Mouse (Mus musculus) neural tube, embryonic 12.5 days (tissue): Measurements from ENCODE around the gene Sufu. TPM values are rescaled to one million over a fixed set of nuclear protein-coding genes. Genes with fewer than 3 reads are reported as not detected.

ENCODE experiments used
- ATAC-seq: fragments of 200-750 bp; cut with Nextera tagmentation; 2 replicates; pipeline ENCODE4 v1.8.0; 2017; ENCODE audit warnings: low read depth, mild to moderate bottlenecking, moderate TSS enrichment, moderate library complexity; ENCODE audit not compliant: low FRiP score
- H3K27ac ChIP-seq: fragments of 300-500 bp; sonication (generic); 2 replicates; pipeline ENCODE4 v1.5.1; 2016
- H3K27me3 ChIP-seq: fragments of 300-500 bp; sonication (generic); replicated peaks from 2 replicates; pipeline ENCODE4 v1.6.1; 2016; ENCODE audit warnings: mild to moderate bottlenecking
- H3K36me3 ChIP-seq: fragments of 300-500 bp; sonication (generic); 2 replicates; pipeline ENCODE4 v1.6.1; 2016; ENCODE audit warnings: mild to moderate bottlenecking
- H3K4me1 ChIP-seq: fragments of 300-500 bp; sonication (generic); 2 replicates; pipeline ENCODE4 v1.6.1; 2016
- H3K4me2 ChIP-seq: fragments of 300-500 bp; sonication (generic); replicated peaks from 2 replicates; pipeline ENCODE4 v1.6.1; 2016; ENCODE audit warnings: mild to moderate bottlenecking
- H3K4me3 ChIP-seq: fragments of 300-500 bp; sonication (generic); 2 replicates; pipeline ENCODE4 v1.5.1; 2016
- H3K9ac ChIP-seq: fragments of 300-500 bp; sonication (generic); 2 replicates; pipeline ENCODE4 v1.6.1; 2016; ENCODE audit warnings: mild to moderate bottlenecking
- H3K9me3 ChIP-seq: fragments of 300-500 bp; sonication (generic); 2 replicates; pipeline ENCODE4 v1.6.1; 2016; ENCODE audit warnings: mild to moderate bottlenecking
- WGBS: fragments of 180-500 bp; shearing (Covaris S2); methylation state at CpG from one replicate; pipeline ENCODE4 v1.1.7; 2016; 5-methylcytosine and 5-hydroxymethylcytosine counted together
- polyA plus RNA-seq: library from polyadenylated mRNA; unstranded; fragments of >200 nt; fragmentation: Nextera tagmentation; extraction: Ambion mirVana; gene quantifications from 2 replicates; pipeline ENCODE4 v1.2.1, GENCODE M21; 2016

Sufu gene
- polyA plus RNA-seq, 1 experiment from 2014 or later, result 36.3 TPM

DNA sequence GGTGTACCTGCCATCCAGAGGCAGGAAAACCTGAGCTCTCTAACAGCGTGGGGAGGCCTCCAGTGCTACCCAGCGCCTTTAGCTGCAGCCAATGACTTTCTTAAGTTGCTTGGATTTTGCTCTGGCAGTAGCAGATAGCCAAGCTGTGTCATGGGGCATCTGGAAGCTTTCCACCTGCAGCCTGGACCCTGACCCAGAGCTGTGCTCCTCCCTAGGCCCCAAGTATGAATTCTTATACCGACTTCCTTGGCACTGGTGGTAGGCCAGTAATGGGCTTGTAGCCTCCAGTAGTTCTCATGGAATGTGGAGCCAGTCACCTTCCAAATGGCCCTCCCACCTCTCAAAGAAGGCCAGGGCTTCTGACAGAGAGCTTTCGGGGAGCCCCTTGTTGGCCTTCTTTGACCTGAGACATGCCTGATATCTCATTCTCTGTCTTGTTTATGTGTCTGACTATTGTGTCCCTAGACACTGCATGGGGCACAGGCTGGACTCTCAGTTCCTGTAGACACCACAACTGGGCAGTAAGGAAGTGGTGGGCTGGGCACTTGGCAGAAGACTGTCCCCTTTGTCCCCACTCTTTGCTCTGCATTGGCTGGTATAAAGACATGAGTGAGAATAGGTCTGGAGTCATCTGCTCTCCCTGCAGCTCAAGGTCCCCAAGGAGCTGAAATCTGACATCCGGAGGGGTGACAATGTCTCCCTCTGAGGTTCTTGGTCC lies 59.5 kb downstream of the Sufu start:
- 94% methylated on average over 5 of the region's 5 CpGs for WGBS
- no peak overlapping the region for H3K4me3 ChIP-seq
- H3K4me2 ChIP-seq, result no peak overlapping the region
- no peak overlapping the region for H3K9ac ChIP-seq
- no peak for ATAC-seq
- no peak overlapping the region for H3K27ac ChIP-seq
- H3K9me3 ChIP-seq, result no peaks in the 10 kb centered on the region
- no peaks in the 10 kb centered on the region for H3K27me3 ChIP-seq
- H3K4me1 ChIP-seq, result peaks cover 15% of the 10 kb centered on the region
- peaks cover 68% of the 10 kb centered on the region for H3K36me3 ChIP-seq

DNA sequence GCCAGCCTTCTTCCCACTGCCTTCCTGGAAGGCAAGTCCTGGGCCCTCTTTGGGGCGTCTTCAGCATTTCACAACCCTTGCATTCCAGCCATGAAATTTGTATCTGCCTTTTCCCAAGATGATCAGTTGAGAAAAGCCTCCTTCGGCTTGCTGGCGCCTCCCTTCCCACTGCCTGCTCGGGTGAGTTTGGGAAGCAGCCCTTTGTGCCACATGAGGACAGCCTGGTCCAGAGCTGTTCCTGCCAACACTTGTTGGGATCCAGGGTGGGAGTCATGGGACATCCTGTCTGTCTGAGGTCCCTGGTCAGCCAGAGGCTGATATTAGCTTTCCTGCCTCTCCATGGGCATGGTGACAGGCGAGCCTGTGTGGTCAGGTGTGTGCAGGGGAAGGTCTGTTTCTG lies 61.1 kb downstream of the Sufu start:
- H3K4me3 ChIP-seq, result no peak overlapping the region
- ATAC-seq, result no peak
- H3K27ac ChIP-seq, result no peak overlapping the region
- peaks cover 2% of the 10 kb centered on the region; the same call in 1 of the 2 replicates for H3K4me1 ChIP-seq
- H3K4me2 ChIP-seq, result no peak overlapping the region
- H3K36me3 ChIP-seq, result peaks cover 70% of the 10 kb centered on the region
- no peaks in the 10 kb centered on the region for H3K9me3 ChIP-seq
- H3K9ac ChIP-seq, result no peak overlapping the region
- no peaks in the 10 kb centered on the region for H3K27me3 ChIP-seq
- WGBS, result 92% methylated on average over 5 of the region's 5 CpGs

DNA sequence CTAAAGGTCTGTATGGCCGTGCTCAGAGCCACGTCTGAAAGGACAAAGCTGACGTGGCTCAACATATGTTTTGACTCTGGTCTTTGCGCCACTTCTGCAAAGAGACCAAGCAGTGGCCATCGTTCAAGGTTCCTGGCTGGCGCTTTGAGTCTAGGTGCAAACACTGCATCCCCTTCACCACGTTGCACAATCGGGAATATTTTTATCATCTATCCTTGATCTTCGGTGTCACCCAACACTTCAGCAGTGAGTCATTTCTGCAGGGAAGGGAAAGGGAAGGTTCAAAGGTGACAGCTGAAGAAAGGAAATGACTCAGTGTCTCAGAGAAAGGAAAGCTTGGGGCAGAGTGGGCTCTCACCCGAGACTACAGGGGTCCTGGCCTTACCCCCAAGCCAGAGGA lies 62.6 kb downstream of the Sufu start:
- no peaks in the 10 kb centered on the region for H3K9me3 ChIP-seq
- ATAC-seq, result no peak
- H3K27ac ChIP-seq, result no peak overlapping the region; the same call in 1 of the 2 replicates
- H3K9ac ChIP-seq, result no peak overlapping the region
- whole genome bisulfite sequencing, result 92% methylated on average over 10 of the region's 10 CpGs
- no peak overlapping the region for H3K4me3 ChIP-seq
- H3K27me3 ChIP-seq, result no peaks in the 10 kb centered on the region
- H3K4me1 ChIP-seq, result no peaks in the 10 kb centered on the region
- peaks cover 65% of the 10 kb centered on the region for H3K36me3 ChIP-seq
- no peak overlapping the region for H3K4me2 ChIP-seq

DNA sequence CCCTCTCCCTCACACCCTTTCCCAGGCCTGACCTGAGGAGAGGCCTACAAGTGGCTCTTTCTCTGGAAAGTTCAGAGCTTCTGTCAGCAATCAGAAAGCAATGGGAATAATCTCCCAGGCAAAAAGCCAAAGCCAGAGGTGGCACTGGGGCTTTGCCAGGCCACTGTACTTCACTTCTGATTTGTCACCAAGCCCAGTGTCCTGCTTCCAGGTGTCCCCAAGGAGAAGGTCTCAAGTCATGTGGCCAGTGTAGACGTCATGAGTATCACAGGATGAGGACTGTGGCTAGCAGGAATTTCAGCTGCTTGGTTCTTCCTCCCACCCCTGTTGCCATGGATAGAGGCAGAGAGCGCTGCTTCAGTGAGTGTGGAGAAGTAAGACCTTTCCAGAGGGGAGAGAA lies 63.2 kb downstream of the Sufu start:
- 90% methylated on average over 2 of the region's 2 CpGs for WGBS
- H3K27ac ChIP-seq, result no peak overlapping the region
- peaks cover 59% of the 10 kb centered on the region for H3K36me3 ChIP-seq
- no peaks in the 10 kb centered on the region for H3K9me3 ChIP-seq
- H3K4me1 ChIP-seq, result no peaks in the 10 kb centered on the region; the same call in 1 of the 2 replicates
- no peak overlapping the region for H3K4me3 ChIP-seq
- H3K9ac ChIP-seq, result no peak overlapping the region
- no peaks in the 10 kb centered on the region for H3K27me3 ChIP-seq
- ATAC-seq, result no peak
- H3K4me2 ChIP-seq, result no peak overlapping the region

DNA sequence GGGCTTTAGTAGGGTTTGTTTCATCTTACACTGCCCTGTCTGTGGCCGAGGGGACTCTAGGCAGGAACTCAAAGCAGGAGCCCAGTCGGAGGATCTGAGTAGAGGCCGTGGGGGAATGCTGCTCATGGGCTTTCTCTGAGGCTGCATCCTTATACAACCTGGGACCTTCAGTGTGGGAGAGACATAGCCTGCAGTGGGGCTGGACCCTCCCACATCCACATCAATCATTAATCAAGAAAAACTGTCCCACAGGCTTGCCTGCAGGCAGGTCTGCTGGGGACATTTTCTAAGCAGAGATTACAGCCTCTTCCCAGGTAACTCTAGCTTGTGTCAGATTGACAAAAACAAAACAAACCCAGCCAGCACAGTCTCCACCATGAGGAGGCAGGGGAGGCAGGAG lies 65.9 kb downstream of the Sufu start:
- 92% methylated on average over 3 of the region's 3 CpGs for WGBS
- Histone ChIP-seq H3K36me3 (peaks cover 47% of the 10 kb centered on the region), H3K4me1 (no peaks in the 10 kb centered on the region; the same call in 1 of the 2 replicates), H3K4me3 (no peak overlapping the region), H3K4me2 (no peak overlapping the region), H3K9ac (no peak overlapping the region), H3K9me3 (no peaks in the 10 kb centered on the region), H3K27ac (no peak overlapping the region), H3K27me3 (no peaks in the 10 kb centered on the region)
- ATAC-seq, result no peak

DNA sequence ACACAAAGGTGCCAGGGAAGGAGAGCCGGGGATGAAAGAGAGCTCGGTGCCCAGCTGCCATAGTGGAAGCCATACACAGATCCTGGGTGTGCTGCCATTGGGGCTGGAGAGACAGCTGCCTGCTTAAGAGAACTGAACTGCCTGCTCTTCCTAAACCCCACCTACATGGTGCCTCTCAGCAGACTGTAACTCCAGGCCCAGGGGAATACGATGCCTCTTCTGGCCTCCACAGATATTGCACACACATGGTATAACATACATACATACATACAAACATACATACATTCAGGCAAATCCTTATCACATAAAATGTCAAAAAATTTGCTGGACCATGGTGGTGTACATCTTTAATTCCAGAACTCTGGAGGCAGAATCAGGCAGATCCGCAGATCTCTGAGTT lies 66.8 kb downstream of the Sufu start:
- Histone ChIP-seq H3K36me3 (peaks cover 45% of the 10 kb centered on the region), H3K4me3 (no peak overlapping the region), H3K27me3 (no peaks in the 10 kb centered on the region), H3K9me3 (no peaks in the 10 kb centered on the region), H3K9ac (no peak overlapping the region), H3K4me2 (no peak overlapping the region), H3K27ac (no peak overlapping the region), H3K4me1 (no peaks in the 10 kb centered on the region; the same call in 1 of the 2 replicates)
- WGBS, result 99% methylated on average over 4 of the region's 4 CpGs
- ATAC-seq, result no peak

DNA sequence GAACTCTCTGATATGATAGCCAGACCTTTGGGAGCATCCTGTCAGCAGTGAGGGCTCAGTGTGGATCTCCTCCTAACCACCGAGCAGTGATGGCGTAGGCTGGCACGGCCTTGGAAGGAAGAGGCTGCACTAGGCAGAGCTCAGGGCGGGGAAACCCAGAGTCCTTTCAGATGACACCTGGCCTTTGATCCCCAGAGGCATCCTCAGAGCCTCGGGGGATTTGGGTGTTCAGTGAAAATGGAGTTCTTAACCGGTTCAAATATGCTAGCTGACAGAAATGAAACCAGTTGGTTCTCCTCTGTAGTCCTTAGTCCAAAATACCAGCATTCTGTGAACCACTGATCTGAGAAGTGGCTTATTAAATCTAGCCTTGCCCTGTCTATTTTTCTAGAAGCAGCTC lies 69.5 kb downstream of the Sufu start:
- 85% methylated on average over 6 of the region's 6 CpGs for WGBS
- Histone ChIP-seq H3K9me3 (no peaks in the 10 kb centered on the region), H3K27ac (no peak overlapping the region), H3K4me1 (peaks cover 17% of the 10 kb centered on the region), H3K4me3 (no peak overlapping the region), H3K36me3 (peaks cover 20% of the 10 kb centered on the region), H3K27me3 (no peaks in the 10 kb centered on the region), H3K4me2 (no peak overlapping the region), H3K9ac (no peak overlapping the region)
- ATAC-seq, result no peak

DNA sequence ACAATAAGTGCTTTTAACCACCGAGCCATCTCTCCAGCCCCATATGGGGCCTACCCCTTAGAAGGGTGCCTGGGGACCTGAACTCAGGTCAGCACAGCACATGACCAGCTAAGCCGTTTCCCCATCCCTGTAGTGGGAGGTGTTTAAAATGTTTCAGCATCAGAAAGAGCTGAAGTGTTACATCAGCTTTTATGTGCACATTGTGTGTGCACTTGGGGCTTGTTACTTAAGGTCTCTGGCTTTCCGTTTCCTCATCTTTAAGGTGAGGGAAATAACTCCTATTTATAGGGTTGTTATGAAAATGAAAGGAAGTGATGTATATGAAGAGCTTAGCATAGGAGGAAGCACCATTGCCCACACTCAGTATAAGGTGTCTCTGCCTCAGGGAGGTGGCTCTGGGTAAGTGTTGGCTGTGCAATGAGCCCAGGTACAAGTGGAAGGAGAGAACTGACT lies 70.4 kb downstream of the Sufu start:
- H3K27ac ChIP-seq, result no peak overlapping the region
- no peaks in the 10 kb centered on the region for H3K27me3 ChIP-seq
- no peak overlapping the region; the same call in 1 of the 2 replicates for H3K9ac ChIP-seq
- no peaks in the 10 kb centered on the region for H3K9me3 ChIP-seq
- H3K4me1 ChIP-seq, result peaks cover 26% of the 10 kb centered on the region
- ATAC-seq, result no peak
- H3K36me3 ChIP-seq, result peaks cover 19% of the 10 kb centered on the region
- H3K4me3 ChIP-seq, result no peak overlapping the region
- 59% methylated on average over 3 of the region's 3 CpGs for WGBS
- no peak overlapping the region for H3K4me2 ChIP-seq

DNA sequence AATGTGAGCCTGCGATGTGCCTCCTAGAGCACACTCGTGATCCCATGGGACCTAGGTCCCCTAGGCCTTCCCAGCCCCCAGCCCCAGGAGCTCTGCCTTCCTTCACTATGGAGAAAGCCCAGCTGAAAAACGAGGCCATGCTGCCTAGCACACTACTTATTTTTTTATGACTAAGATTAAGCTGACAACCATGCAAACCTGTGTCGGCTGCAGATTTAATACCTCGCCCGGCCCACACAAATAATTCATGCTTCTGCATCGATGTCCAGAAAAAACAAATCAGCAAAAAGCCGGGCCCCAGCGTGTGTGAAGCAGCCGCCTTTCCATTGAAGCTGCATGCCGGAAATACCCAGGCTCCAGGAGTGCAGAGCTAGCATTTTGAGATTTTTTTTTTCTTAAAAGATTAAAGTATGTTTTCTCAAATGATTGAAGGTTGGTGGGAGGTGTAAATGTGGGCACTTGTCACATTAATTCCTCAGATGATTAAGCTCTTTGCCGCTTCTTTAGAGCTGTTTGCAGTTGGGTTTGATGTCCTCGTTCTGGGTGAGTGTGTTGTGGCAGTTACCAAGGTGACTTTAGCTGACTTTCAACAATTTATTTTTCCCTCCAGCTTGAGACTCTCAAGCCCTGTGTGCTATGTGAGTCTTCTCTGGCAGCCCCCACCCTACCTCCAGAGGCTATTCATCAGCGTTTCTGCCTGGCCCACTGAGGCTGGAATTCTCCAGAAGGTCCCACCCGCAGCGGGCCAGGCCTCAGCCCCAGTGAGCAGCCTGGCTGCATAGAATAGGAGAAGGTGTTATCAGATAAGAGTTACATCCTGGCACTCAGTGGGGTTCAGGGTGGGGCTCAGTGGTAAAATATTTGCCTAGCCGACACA lies 73.9 kb downstream of the Sufu start:
- peak; percentile 68 for ATAC-seq
- Histone ChIP-seq H3K36me3 (peaks cover 29% of the 10 kb centered on the region), H3K9ac (no peak overlapping the region), H3K27me3 (no peaks in the 10 kb centered on the region), H3K4me1 (peaks cover 27% of the 10 kb centered on the region), H3K4me2 (0 out of 2 replicates have a peak overlapping the region, but pooled peaks have one; percentile 12), H3K9me3 (no peaks in the 10 kb centered on the region), H3K27ac (peak overlapping the region; percentile 67), H3K4me3 (no peak overlapping the region)
- WGBS, result 22% methylated on average over 17 of the region's 17 CpGs

DNA sequence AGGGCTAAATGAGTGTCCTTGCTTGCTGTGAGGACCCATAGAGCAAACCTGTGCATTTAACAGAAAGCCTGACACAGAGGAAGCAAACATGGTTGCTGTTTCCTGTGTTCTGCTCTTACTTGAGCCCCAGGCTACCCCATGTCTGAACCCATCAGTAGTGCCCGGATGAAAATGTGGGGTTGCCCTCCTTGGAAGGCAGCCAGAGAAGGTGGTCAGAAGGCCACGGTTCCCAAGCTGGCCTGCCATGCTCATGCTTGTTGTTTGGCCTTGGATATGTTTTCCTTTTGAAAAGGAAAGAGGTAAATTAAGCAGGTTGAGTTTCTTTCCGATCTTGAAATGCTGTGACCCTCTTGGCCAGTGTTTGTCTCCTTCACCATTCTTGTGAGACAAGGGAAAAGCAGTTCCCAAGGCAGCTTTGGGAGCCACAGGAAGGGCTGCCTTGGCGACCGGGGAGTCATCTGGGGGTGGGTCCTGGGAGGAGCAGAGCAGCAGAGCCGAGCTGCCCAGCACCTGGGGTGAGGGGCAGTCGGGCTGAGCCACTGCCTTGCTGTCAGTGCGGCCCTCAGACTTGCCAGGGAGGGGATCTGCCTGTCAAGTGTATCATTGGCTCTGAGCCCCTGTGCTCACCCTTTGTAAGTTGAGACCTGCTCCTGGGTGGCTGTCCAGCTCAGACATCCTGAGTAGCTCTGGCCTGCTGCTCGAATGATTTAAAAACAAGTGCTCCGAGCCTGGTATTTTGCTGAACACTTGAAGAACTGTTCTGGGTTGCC lies 74.8 kb downstream of the Sufu start:
- Histone ChIP-seq H3K9me3 (no peaks in the 10 kb centered on the region), H3K4me1 (peaks cover 27% of the 10 kb centered on the region)
- WGBS, result 18% methylated on average over 10 of the region's 10 CpGs

DNA sequence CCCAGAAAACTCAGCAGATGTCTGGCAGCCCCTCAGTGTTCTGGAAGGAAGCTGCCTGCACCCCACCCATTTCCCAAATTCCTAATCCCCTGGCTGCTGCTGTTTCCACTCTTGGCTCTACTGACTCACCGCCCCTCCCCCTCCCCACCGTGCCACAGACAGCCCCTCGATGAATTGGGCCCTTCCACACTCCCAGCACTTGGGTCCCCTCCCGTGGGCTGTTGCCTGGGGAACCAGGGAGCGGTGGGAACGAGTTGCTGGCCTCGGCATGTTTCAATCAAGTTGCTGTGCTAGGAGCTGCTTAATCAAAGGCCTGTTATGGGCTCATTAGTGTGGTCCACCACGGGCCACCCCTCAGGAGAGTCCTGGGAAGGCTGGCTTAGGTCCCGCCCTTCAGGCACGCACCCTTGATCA lies 80.7 kb downstream of the Sufu start:
- Histone ChIP-seq H3K9ac (no peak overlapping the region), H3K4me2 (no peak overlapping the region), H3K36me3 (peaks cover 56% of the 10 kb centered on the region), H3K27me3 (no peaks in the 10 kb centered on the region), H3K9me3 (no peaks in the 10 kb centered on the region), H3K4me1 (peaks cover 4% of the 10 kb centered on the region), H3K4me3 (no peak overlapping the region), H3K27ac (no peak overlapping the region)
- no peak for ATAC-seq
- 29% methylated on average over 10 of the region's 10 CpGs for WGBS

More for the DNA sequence above, 74.8 kb downstream of the Sufu start:
- H3K4me2 ChIP-seq, result 0 out of 2 replicates have a peak overlapping the region, but pooled peaks have one; percentile 5
- peak overlapping the region; percentile 67 for H3K27ac ChIP-seq
- H3K27me3 ChIP-seq, result no peaks in the 10 kb centered on the region
- H3K36me3 ChIP-seq, result peaks cover 29% of the 10 kb centered on the region
- peak overlapping the region; percentile 29; the same call in 1 of the 2 replicates for H3K9ac ChIP-seq
- ATAC-seq, result peak; percentile 32; the same call in 1 of the 2 replicates
- H3K4me3 ChIP-seq, result no peak overlapping the region

DNA sequence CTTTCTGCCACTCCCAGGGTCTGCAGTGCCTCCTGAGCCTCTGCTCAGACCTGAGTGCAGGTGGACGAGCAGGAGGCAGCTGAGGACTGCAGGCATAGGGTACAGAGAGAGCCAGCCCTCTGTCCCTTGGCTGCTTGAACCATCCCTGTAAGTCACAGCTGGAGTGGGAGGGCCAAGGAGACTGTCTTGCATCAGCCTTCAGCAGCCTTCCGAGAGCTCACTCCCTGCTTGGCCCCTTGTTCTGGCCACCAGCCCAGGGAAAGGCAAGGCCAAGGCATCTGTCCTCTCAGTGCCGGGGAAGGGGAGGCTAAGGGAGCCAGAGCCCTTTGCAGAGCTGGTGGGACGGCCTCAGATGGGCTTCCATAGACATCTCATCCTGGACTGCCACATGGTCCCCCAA lies 81.5 kb downstream of the Sufu start:
- peaks cover 55% of the 10 kb centered on the region for H3K36me3 ChIP-seq
- 91% methylated on average over 4 of the region's 4 CpGs for WGBS
- no peak overlapping the region for H3K9ac ChIP-seq
- peaks cover 12% of the 10 kb centered on the region for H3K4me1 ChIP-seq
- no peak overlapping the region for H3K4me3 ChIP-seq
- H3K4me2 ChIP-seq, result no peak overlapping the region
- no peak overlapping the region for H3K27ac ChIP-seq
- H3K27me3 ChIP-seq, result no peaks in the 10 kb centered on the region
- H3K9me3 ChIP-seq, result no peaks in the 10 kb centered on the region
- no peak for ATAC-seq
